ENCODE assay signal across 10 mouse cellular contexts in the genomic region with DNA sequence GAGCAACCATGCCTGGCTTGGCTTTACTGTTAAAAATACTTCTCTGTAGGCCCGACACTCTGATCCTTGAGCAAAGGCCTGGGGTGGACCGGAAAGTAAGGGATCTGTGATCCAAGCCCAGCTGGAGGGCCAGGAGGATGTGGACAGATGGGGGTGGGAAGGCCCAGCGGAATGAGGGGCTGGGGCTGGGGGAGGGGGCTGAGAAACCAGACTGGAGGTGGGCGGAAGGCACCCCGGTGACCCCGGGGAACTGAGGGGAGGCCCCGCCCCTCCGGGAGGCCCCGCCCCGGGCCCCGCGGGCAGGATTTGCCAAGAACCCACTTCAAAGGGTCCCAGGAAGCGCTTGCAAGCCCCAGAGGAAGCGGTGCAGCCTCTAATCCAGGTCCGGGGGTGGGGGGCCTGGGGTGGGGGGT. TPM values are rescaled to one million over a fixed set of nuclear protein-coding genes. Genes with fewer than 3 reads are reported as not detected.
A peak's percentile ranks its signal among the peaks of the same experiment; 100 is the strongest.
DNase-seq lines count a peak whose midpoint lies in the region; ATAC-seq and TF ChIP-seq lines count a peak whose summit lies in the region.
"Had no signal": no experiment of that assay in that cellular context is flagged by ENCODE, and none has a peak within 500 bp of the region (broad histone marks: within the 10 kb centered on the region; RNA-seq: fewer than 3 reads in every experiment).

No protein-coding gene starts in this region.

- peak; percentile 71 for DNase-seq in embryo, embryonic 9.5 days (ENCODE audit: extremely low spot score)
- no peak for DNase-seq in embryo, embryonic 10.5 days (ENCODE audit: low spot score)
- peak; percentile 60 for DNase-seq in midbrain, embryonic 14.5 days
- no peak for DNase-seq in adipocyte (ENCODE audit: low spot score)
- no peak for DNase-seq in layer of hippocampus, adult 2 months (ENCODE audit: low spot score in 2 of 2)
- DNase-seq: adrenal gland, postnatal 25 days; heart, postnatal 36 days had no signal

- H3K4me3 ChIP-seq in E14TG2a.4 (replicated peaks; ENCODE audit: low read length): peak overlapping the region; percentile 77
- H3K4me3 ChIP-seq in hindbrain, embryonic 16.5 days (ENCODE audit: low read length): no peak overlapping the region
- H3K4me3 ChIP-seq in midbrain, embryonic 14.5 days (replicated peaks; ENCODE audit: low read depth, low read length): no peak overlapping the region
- H3K4me3 ChIP-seq in layer of hippocampus, adult 2 months: no peak overlapping the region

- H3K4me2 ChIP-seq in hindbrain, embryonic 16.5 days (ENCODE audit: low read length): peak overlapping the region; percentile 15; the same call in 1 of the 2 replicates
- no peak overlapping the region for H3K4me2 ChIP-seq in midbrain, embryonic 14.5 days (ENCODE audit: low read length)

- H3K4me1 ChIP-seq in E14TG2a.4 (replicated peaks; ENCODE audit: low read depth, low read length): peaks cover 88% of the 10 kb centered on the region
- H3K4me1 ChIP-seq in hindbrain, embryonic 16.5 days (ENCODE audit: control insufficient read depth, insufficient read depth, low read depth, low read length): peaks cover 13% of the 10 kb centered on the region
- peaks cover 20% of the 10 kb centered on the region for H3K4me1 ChIP-seq in midbrain, embryonic 14.5 days (ENCODE audit: control insufficient read depth, insufficient read depth, low read length)

- peaks cover 39% of the 10 kb centered on the region for H3K36me3 ChIP-seq in E14TG2a.4 (ENCODE audit: insufficient read depth, low read length)
- no peaks in the 10 kb centered on the region for H3K36me3 ChIP-seq in hindbrain, embryonic 16.5 days (ENCODE audit: control insufficient read depth, insufficient read depth, low read length)
- H3K36me3 ChIP-seq in midbrain, embryonic 14.5 days (ENCODE audit: control insufficient read depth, insufficient read depth, low read length): no peaks in the 10 kb centered on the region

- whole genome bisulfite sequencing in hindbrain, embryonic 16.5 days: 7% methylated on average over 8 of the region's 15 CpGs
- WGBS in midbrain, embryonic 14.5 days: 5% methylated on average over 15 of the region's 15 CpGs

- H3K27me3 ChIP-seq in E14TG2a.4 (ENCODE audit: insufficient read depth, low read length): no peaks in the 10 kb centered on the region
- H3K27me3 ChIP-seq in hindbrain, embryonic 16.5 days (replicated peaks; ENCODE audit: control insufficient read depth, insufficient read depth, low read length): peaks cover 9% of the 10 kb centered on the region
- peaks cover 6% of the 10 kb centered on the region for H3K27me3 ChIP-seq in midbrain, embryonic 14.5 days (ENCODE audit: control insufficient read depth, insufficient read depth, low read length)

- TF ChIP-seq CTCF in E14TG2a.4 (conservative IDR thresholded peaks at IDR 0.05; ENCODE audit: low read length): no peak
- TF ChIP-seq CTCF in layer of hippocampus, adult 2 months (conservative IDR thresholded peaks at IDR 0.05): no peak

- no peak for ATAC-seq in hindbrain, embryonic 16.5 days
- ATAC-seq in midbrain, embryonic 14.5 days (ENCODE audit: low FRiP score, low TSS enrichment): no peak
- no peak for ATAC-seq in erythroblast, adult 5-6 weeks (replicated peaks; ENCODE audit: low FRiP score, poor library complexity, severe bottlenecking)

- H3K9ac ChIP-seq in hindbrain, embryonic 16.5 days (ENCODE audit: low read depth, low read length): no peak overlapping the region
- no peak overlapping the region; the same call in 1 of the 2 replicates for H3K9ac ChIP-seq in midbrain, embryonic 14.5 days (replicated peaks; ENCODE audit: low read length)

- H3K27ac ChIP-seq in hindbrain, embryonic 16.5 days (ENCODE audit: low read depth, low read length): no peak overlapping the region
- H3K27ac ChIP-seq in midbrain, embryonic 14.5 days (replicated peaks; ENCODE audit: low read depth, low read length): 0 out of 2 replicates have a peak overlapping the region, but pooled peaks have one; percentile 13
- no peak overlapping the region for H3K27ac ChIP-seq in layer of hippocampus, adult 2 months

- H3K9me3 ChIP-seq in E14TG2a.4 (ENCODE audit: low read length): no peaks in the 10 kb centered on the region
- H3K9me3 ChIP-seq in hindbrain, embryonic 16.5 days (ENCODE audit: control insufficient read depth, low read length): no peaks in the 10 kb centered on the region
- H3K9me3 ChIP-seq in midbrain, embryonic 14.5 days (ENCODE audit: control insufficient read depth, low read length): no peaks in the 10 kb centered on the region

RNA-seq across cellular contexts. Expression of a gene that starts 5.3 kb away (rescaled TPM):
- polyA plus RNA-seq in hindbrain, embryonic 16.5 days (2015; fragmentation: Nextera tagmentation; extraction: Ambion mirVana): 1.1 TPM in 2 replicates
- polyA plus RNA-seq in midbrain, embryonic 14.5 days (2014; fragmentation: Nextera tagmentation; extraction: Ambion mirVana): 1.2 and 1.7 TPM in 2 replicates
- not detected in 2 replicates for total RNA-seq in erythroblast, adult 5-6 weeks (2015; ENCODE audit: low replicate concordance)
- 0.14 TPM in 1 of 2 replicates, not detected in the other for total RNA-seq in erythroblast, adult 5-6 weeks (2017; ENCODE audit: low replicate concordance)
- 1 to 10 TPM in 1 of 2 experiments, under 1 TPM in 1; 0.86 to 1.3 TPM for total RNA-seq in layer of hippocampus, adult 2 months (2021)

RNA-seq across cellular contexts. Expression of a gene that starts 56.5 kb away (rescaled TPM):
- polyA plus RNA-seq in hindbrain, embryonic 16.5 days (2015; fragmentation: Nextera tagmentation; extraction: Ambion mirVana): 1.7 and 2.0 TPM in 2 replicates
- 0.84 and 0.89 TPM in 2 replicates for polyA plus RNA-seq in midbrain, embryonic 14.5 days (2014; fragmentation: Nextera tagmentation; extraction: Ambion mirVana)
- total RNA-seq in erythroblast, adult 5-6 weeks (2015; ENCODE audit: low replicate concordance): not detected in 2 replicates
- not detected in 2 replicates for total RNA-seq in erythroblast, adult 5-6 weeks (2017; ENCODE audit: low replicate concordance)
- total RNA-seq in layer of hippocampus, adult 2 months (2021): 10 to 100 TPM; 15.5 to 16.2 TPM

Comparison
In these comparisons a context has a peak if more than half of its experiments do, and no peak if none do; other contexts are left out.
1. DNase-seq: peak in embryo, embryonic 9.5 days (single experiment) and midbrain, embryonic 14.5 days (single experiment); none in embryo, embryonic 10.5 days (single experiment), adipocyte (single experiment) and layer of hippocampus, adult 2 months (0 of 2).
2. RNA of a gene that starts 56.5 kb away (total RNA-seq): 15.5 to 16.2 TPM in layer of hippocampus, adult 2 months; not detected in erythroblast, adult 5-6 weeks; every median in the first group is over 10 times any median in the second.